Mouse (Mus musculus) layer of hippocampus, postnatal 36 days (tissue): ENCODE measurements around the gene Serpina9. TPM values are rescaled to one million over a fixed set of nuclear protein-coding genes. Genes with fewer than 3 reads are reported as not detected.
A peak's percentile ranks its signal among the peaks of the same experiment; 100 is the strongest.

Experiments used
- DNase-seq, 2 experiments: peaks; one replicate each; pipeline ENCODE4 v3.0.0; 2022
- total RNA-seq, 2 experiments: library from RNA; stranded (reverse); gene quantifications; 2 replicates each; pipeline ENCODE4 v1.2.3; 2021

Serpina9 gene
- total RNA-seq = under 1 TPM in 1 of 2 experiments, not detected in 1; 0.37 TPM

- DNase-seq = no peak
Measured at GRCm38 (mm10) chr12:104013620-104014019, at the start of gene Serpina9. Gene Serpina9 (minus strand): TSS chr12:104013755.

- no peak for DNase-seq
Measured at GRCm38 (mm10) chr12:104061862-104062261, 48.3 kb upstream of the Serpina9 start.

GRCm38 (mm10) chr12:104060126-104060525 is 46.6 kb upstream of the Serpina9 start:
- DNase-seq = no peak

GRCm38 (mm10) chr12:104057531-104057930 is 44.0 kb upstream of the Serpina9 start:
- no peak for DNase-seq

- DNase-seq = no peak
Measured at GRCm38 (mm10) chr12:104057050-104057449, 43.5 kb upstream of the Serpina9 start.

- DNase-seq = no peak
Measured at GRCm38 (mm10) chr12:104055755-104056154, 42.2 kb upstream of the Serpina9 start.

GRCm38 (mm10) chr12:104053995-104054394 is 40.4 kb upstream of the Serpina9 start:
- DNase-seq = no peak

GRCm38 (mm10) chr12:104045713-104046112 is 32.2 kb upstream of the Serpina9 start:
- DNase-seq = no peak

GRCm38 (mm10) chr12:104044343-104044742 is 30.8 kb upstream of the Serpina9 start, which contains the start of gene Serpina12:
Gene Serpina12 (minus strand): TSS chr12:104044443.
- no peak for DNase-seq

GRCm38 (mm10) chr12:104042753-104043152 is 29.2 kb upstream of the Serpina9 start:
- DNase-seq = no peak

- DNase-seq = peak; percentile 50 to 62
Measured at GRCm38 (mm10) chr12:104041401-104041800, 27.8 kb upstream of the Serpina9 start.

GRCm38 (mm10) chr12:104038181-104038580 is 24.6 kb upstream of the Serpina9 start:
- no peak for DNase-seq

GRCm38 (mm10) chr12:104033752-104034151 is 20.2 kb upstream of the Serpina9 start:
- no peak for DNase-seq

GRCm38 (mm10) chr12:104029986-104030385 is 16.4 kb upstream of the Serpina9 start:
- no peak for DNase-seq

GRCm38 (mm10) chr12:104015280-104015679 is 1.7 kb upstream of the Serpina9 start:
- DNase-seq = no peak

- DNase-seq = no peak
Measured at GRCm38 (mm10) chr12:104004689-104005088, 8.9 kb downstream of the Serpina9 start.

- peak; percentile 40 to 55 for DNase-seq
Measured at GRCm38 (mm10) chr12:104003238-104003612, 10.3 kb downstream of the Serpina9 start.

GRCm38 (mm10) chr12:104002569-104003237 is 10.9 kb downstream of the Serpina9 start:
- peak in 1 of 2 experiments; percentile 19 for DNase-seq

- DNase-seq = no peak
Measured at GRCm38 (mm10) chr12:104000594-104000993, 13.0 kb downstream of the Serpina9 start.

- DNase-seq = peak; percentile 53 to 56
Measured at GRCm38 (mm10) chr12:103999611-104000010, 13.9 kb downstream of the Serpina9 start.

GRCm38 (mm10) chr12:103996513-103996912 is 17.0 kb downstream of the Serpina9 start:
- no peak for DNase-seq

GRCm38 (mm10) chr12:103995292-103996072 is 18.1 kb downstream of the Serpina9 start:
- peak; percentile 72 to 75 for DNase-seq

- peak; percentile 24 to 31 for DNase-seq
Measured at GRCm38 (mm10) chr12:103992945-103993344, 20.6 kb downstream of the Serpina9 start.

GRCm38 (mm10) chr12:103989857-103990256 is 23.7 kb downstream of the Serpina9 start, which contains the start of gene Serpina11:
Gene Serpina11 (minus strand): TSS chr12:103989957.
- no peak for DNase-seq
